ENCODE assay signal across 8 mouse cellular contexts in the genomic region with DNA sequence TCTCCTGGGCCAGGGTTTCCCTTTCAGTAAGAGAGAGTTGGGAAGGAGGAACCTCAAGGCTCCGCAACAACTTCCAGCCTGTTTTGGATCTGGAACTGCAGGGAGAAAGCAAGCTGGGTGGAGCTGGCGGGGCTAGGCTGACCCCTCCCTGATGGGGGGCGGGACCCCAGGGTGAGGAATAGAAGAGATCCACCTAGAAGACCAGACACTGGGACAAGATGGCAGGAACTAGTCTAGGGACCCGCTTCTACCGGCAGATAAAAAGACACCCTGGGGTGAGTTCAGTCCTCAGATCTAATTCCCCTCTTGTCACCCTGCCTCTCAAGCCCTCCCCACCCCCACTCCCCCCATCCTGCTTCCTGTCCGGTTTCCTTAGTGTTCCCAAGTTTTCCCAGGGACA. TPM values are rescaled to one million over a fixed set of nuclear protein-coding genes. Genes with fewer than 3 reads are reported as not detected.
DNase-seq lines count a peak whose midpoint lies in the region; ATAC-seq lines count a peak whose summit lies in the region.

A gene (plus strand): TSS at position 204 of the 400 bp plus-strand sequence.

- intact Hi-C loops in heart, postnatal 10 days (cut with DNase I): no loop called here

- H3K4me2 ChIP-seq in embryonic facial prominence, embryonic 15.5 days (replicated peaks): peak within 1 kb of the TSS; percentile 96
- peak within 1 kb of the TSS; percentile 73 for H3K4me2 ChIP-seq in liver, embryonic 13.5 days
- peak within 1 kb of the TSS; percentile 42 for H3K4me2 ChIP-seq in stomach, embryonic 14.5 days (replicated peaks; ENCODE audit: low read depth, low read length)

- no peak within 1 kb of the TSS for H3K9ac ChIP-seq in embryonic facial prominence, embryonic 15.5 days
- peak within 1 kb of the TSS; percentile 60 for H3K9ac ChIP-seq in liver, embryonic 13.5 days
- no peak within 1 kb of the TSS for H3K9ac ChIP-seq in stomach, embryonic 14.5 days (replicated peaks; ENCODE audit: low read depth, low read length)

- peak within 1 kb of the TSS; percentile 82 for H3K27ac ChIP-seq in embryonic facial prominence, embryonic 15.5 days (replicated peaks)
- H3K27ac ChIP-seq in liver, embryonic 13.5 days: no peak within 1 kb of the TSS
- H3K27ac ChIP-seq in stomach, embryonic 14.5 days (ENCODE audit: low read length): no peak within 1 kb of the TSS; the same call in 1 of the 2 replicates

- peaks cover 20% of the 10 kb centered on the region for H3K36me3 ChIP-seq in embryonic facial prominence, embryonic 15.5 days
- peaks cover 30% of the 10 kb centered on the region for H3K36me3 ChIP-seq in liver, embryonic 13.5 days
- peaks cover 15% of the 10 kb centered on the region; the same call in 1 of the 2 replicates for H3K36me3 ChIP-seq in stomach, embryonic 14.5 days (ENCODE audit: control insufficient read depth, insufficient read depth, low read length)

- H3K9me3 ChIP-seq in embryonic facial prominence, embryonic 15.5 days (replicated peaks): no peaks in the 10 kb centered on the region
- H3K9me3 ChIP-seq in liver, embryonic 13.5 days (replicated peaks): no peaks in the 10 kb centered on the region
- H3K9me3 ChIP-seq in stomach, embryonic 14.5 days (ENCODE audit: control insufficient read depth, low read depth, low read length): no peaks in the 10 kb centered on the region

- no peak for ATAC-seq in embryonic facial prominence, embryonic 15.5 days (ENCODE audit: insufficient number of reproducible peaks, low FRiP score, low TSS enrichment, low read depth)
- ATAC-seq in liver, embryonic 13.5 days (ENCODE audit: low read depth): no peak
- ATAC-seq in stomach, embryonic 14.5 days (ENCODE audit: insufficient number of reproducible peaks, insufficient read depth, low FRiP score, low read depth): no peak

- peak within 1 kb of the TSS; percentile 51 for H3K4me3 ChIP-seq in embryonic facial prominence, embryonic 15.5 days (replicated peaks)
- H3K4me3 ChIP-seq in liver, embryonic 13.5 days (replicated peaks): peak within 1 kb of the TSS; percentile 46
- H3K4me3 ChIP-seq in stomach, embryonic 14.5 days (ENCODE audit: low read depth, low read length): peak within 1 kb of the TSS; percentile 9; the same call in 1 of the 2 replicates

- H3K4me1 ChIP-seq in embryonic facial prominence, embryonic 15.5 days: peaks cover 84% of the 10 kb centered on the region
- peaks cover 67% of the 10 kb centered on the region for H3K4me1 ChIP-seq in liver, embryonic 13.5 days (replicated peaks)
- peaks cover 24% of the 10 kb centered on the region; the same call in 1 of the 2 replicates for H3K4me1 ChIP-seq in stomach, embryonic 14.5 days (ENCODE audit: control insufficient read depth, insufficient read depth, low read length)

- no peak for DNase-seq in frontal cortex, adult 2 months (ENCODE audit: extremely low spot score in 1 of 2, low spot score in 1 of 2)
- no peak for DNase-seq in frontal cortex, postnatal 36 days (ENCODE audit: low spot score in 2 of 2)
- DNase-seq in heart, postnatal 10 days: peak; percentile 69
- no peak for DNase-seq in liver, embryonic 13.5 days
- DNase-seq in spleen, postnatal 14 days (ENCODE audit: low spot score in 2 of 2): no peak
- DNase-seq in spleen, adult 18-20 months: no peak

- H3K27me3 ChIP-seq in embryonic facial prominence, embryonic 15.5 days: peaks cover 60% of the 10 kb centered on the region
- H3K27me3 ChIP-seq in liver, embryonic 13.5 days: peaks cover 82% of the 10 kb centered on the region
- peaks cover 23% of the 10 kb centered on the region for H3K27me3 ChIP-seq in stomach, embryonic 14.5 days (ENCODE audit: control insufficient read depth, insufficient read depth, low read length)

- 9% methylated on average over 6 of the region's 6 CpGs for WGBS in embryonic facial prominence, embryonic 15.5 days
- WGBS in liver, embryonic 13.5 days (ENCODE audit: insufficient replicate concordance): 7% methylated on average over 6 of the region's 6 CpGs
- WGBS in stomach, embryonic 14.5 days: 12% methylated on average over 6 of the region's 6 CpGs

RNA-seq across cellular contexts. Expression of the gene that starts here (rescaled TPM):
- 10.3 and 10.8 TPM in 2 replicates for polyA plus RNA-seq in frontal cortex, adult 2 months (2012; rRNA removed)
- polyA plus RNA-seq in embryonic facial prominence, embryonic 15.5 days (2015; fragmentation: Nextera tagmentation; extraction: Ambion mirVana): 272 and 311 TPM in 2 replicates
- 10 to 100 TPM; 44.5 to 54.0 TPM for total RNA-seq in heart, postnatal 10 days (2021)
- polyA plus RNA-seq in liver, embryonic 13.5 days (2015; fragmentation: Nextera tagmentation; extraction: Ambion mirVana): 1.9 and 2.8 TPM in 2 replicates
- 81.3 and 84.3 TPM in 2 replicates for polyA plus RNA-seq in stomach, embryonic 14.5 days (2014; fragmentation: Nextera tagmentation; extraction: Ambion mirVana)

Comparison
In these comparisons a context has a peak if more than half of its experiments do, and no peak if none do; other contexts are left out.
1. DNase-seq: peak in heart, postnatal 10 days (2 of 2); none in frontal cortex, adult 2 months (0 of 2), frontal cortex, postnatal 36 days (0 of 2), liver, embryonic 13.5 days (single experiment), spleen, postnatal 14 days (0 of 2) and spleen, adult 18-20 months (0 of 2).
2. H3K4me2 ChIP-seq: peak in every context shown above with its lines; median percentile 96 in embryonic facial prominence, embryonic 15.5 days; 73 in liver, embryonic 13.5 days; 42 in stomach, embryonic 14.5 days.
3. Peak in every context shown above with its lines, with median percentiles within 50 percentile points of each other: H3K4me3 ChIP-seq.